Mouse (Mus musculus) ES-E14 (cell line): ENCODE data around the gene Nol12. TPM values are rescaled to one million over a fixed set of nuclear protein-coding genes. Genes with fewer than 3 reads are reported as not detected.

ENCODE experiments used
- DNase-seq: peaks from one replicate; pipeline ENCODE4 v3.0.0-alpha.2; 2013; ENCODE audit warnings: low read depth, low spot score
- H3K27ac ChIP-seq: 2 replicates; pipeline ENCODE4 v1.5.1; 2012; ENCODE audit warnings: low read depth, mild to moderate bottlenecking, low read length, moderate library complexity, mixed read lengths; ENCODE audit not compliant: poor library complexity, insufficient read depth, severe bottlenecking
- H3K36me3 ChIP-seq: 2 replicates; pipeline ENCODE4 v1.6.1; 2012; ENCODE audit warnings: mild to moderate bottlenecking, low read length, moderate library complexity, mixed read lengths; ENCODE audit not compliant: control insufficient read depth, poor library complexity, insufficient read depth, severe bottlenecking
- H3K4me1 ChIP-seq, 2 experiments: fragments of 150-350 bp in 1 of 2; sonication (generic) in 1 of 2; 2 replicates each; pipeline ENCODE4 v1.6.1; 2012; ENCODE audit warnings: low read length in 2 of 2, mild to moderate bottlenecking in 1 of 2, mixed read lengths in 1 of 2; ENCODE audit not compliant: control insufficient read depth in 2 of 2, insufficient read depth in 2 of 2, poor library complexity in 1 of 2
- H3K4me3 ChIP-seq, 2 experiments: fragments of 150-350 bp in 1 of 2; sonication (generic) in 1 of 2; 2 replicates each; pipeline ENCODE4 v1.5.1; 2012; ENCODE audit warnings: low read length in 2 of 2, low read depth in 1 of 2, mild to moderate bottlenecking in 1 of 2, mixed read lengths in 1 of 2; ENCODE audit not compliant: insufficient read depth in 1 of 2, poor library complexity in 1 of 2, severe bottlenecking in 1 of 2
- H3K9ac ChIP-seq: 2 replicates; pipeline ENCODE4 v1.6.1; 2012; ENCODE audit warnings: low read depth, mild to moderate bottlenecking, low read length, mixed read lengths; ENCODE audit not compliant: poor library complexity, insufficient read depth, severe bottlenecking
- H3K9me3 ChIP-seq: fragments of 150-350 bp; sonication (generic); 2 replicates; pipeline ENCODE4 v1.6.1; 2012; ENCODE audit warnings: low read depth, mild to moderate bottlenecking, low read length; ENCODE audit not compliant: control insufficient read depth, insufficient read depth
- CHD2 ChIP-seq: IDR thresholded peaks from 2 replicates; pipeline ENCODE4 v1.6.1; 2014; ENCODE audit warnings: mild to moderate bottlenecking, low read depth, low read length, inconsistent platforms
- HCFC1 ChIP-seq: IDR thresholded peaks from 2 replicates; pipeline ENCODE4 v1.6.1; 2012; ENCODE audit warnings: low read length, inconsistent platforms, borderline replicate concordance; ENCODE audit not compliant: insufficient read depth
- MAFK ChIP-seq: IDR thresholded peaks from 2 replicates; pipeline ENCODE4 v1.6.1; 2014; ENCODE audit warnings: mild to moderate bottlenecking, low read depth, low read length, inconsistent platforms; ENCODE audit not compliant: insufficient read depth
- ZC3H11A ChIP-seq: IDR thresholded peaks from 2 replicates; pipeline ENCODE4 v1.6.1; 2012; ENCODE audit warnings: low read depth, mild to moderate bottlenecking, inconsistent platforms, low read length, borderline replicate concordance
- ZNF384 ChIP-seq: IDR thresholded peaks from 2 replicates; pipeline ENCODE4 v1.6.1; 2012; ENCODE audit warnings: low read depth, low read length, inconsistent platforms
- in situ Hi-C, 2 experiments: fragments of 600-800 bp; cut with MboI; formaldehyde crosslinking; loops; one replicate each; pipeline ENCODE4 v1.15.1; 2025; ENCODE audit warnings: low sequenced_read_pairs in 2 of 2, inconsistent platforms in 1 of 2; ENCODE audit not compliant: unreplicated experiment in 2 of 2
- total RNA-seq: library from RNA; depleted of rRNA; stranded (reverse); fragments of 300-350 nt; gene quantifications from 2 replicates; pipeline ENCODE4 v1.2.3, GENCODE M21; 2012

The Nol12 gene
- total RNA-seq, 1 experiment = 26.6 TPM

DNA sequence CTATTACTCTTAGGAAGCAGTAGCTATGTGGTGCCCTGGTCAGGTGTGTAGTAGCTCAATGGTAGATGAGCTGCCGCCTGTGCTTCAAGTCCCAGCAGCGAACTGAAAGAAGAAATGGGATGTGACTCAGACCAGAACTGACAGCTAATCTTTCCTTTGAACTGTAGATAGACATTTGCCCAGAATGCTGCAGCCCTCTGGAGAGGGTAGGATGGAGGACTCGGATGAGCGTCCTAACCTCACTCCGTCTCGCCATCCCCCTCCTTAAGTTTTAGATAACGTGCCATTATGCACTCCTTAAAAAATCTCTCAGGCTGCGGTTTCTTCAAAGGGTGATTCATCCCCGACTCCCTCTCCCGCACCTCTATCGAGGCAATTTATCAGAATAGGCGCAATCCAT, 14.8 kb upstream of the Nol12 start:
- Histone ChIP-seq H3K27ac (no peak overlapping the region), H3K36me3 (peaks cover 18% of the 10 kb centered on the region; the same call in 1 of the 2 replicates), H3K9me3 (no peaks in the 10 kb centered on the region), H3K9ac (no peak overlapping the region), H3K4me1 (peaks cover 4 to 18% of the 10 kb centered on the region in 2 experiments; a peak in 2 of 4 replicates), H3K4me3 (no peak overlapping the region)
- TF ChIP-seq MAFK = no peak
- no peak for TF ChIP-seq ZNF384
- TF ChIP-seq ZC3H11A = no peak
- no peak for TF ChIP-seq CHD2
- TF ChIP-seq HCFC1 = no peak
- DNase-seq = no peak
- in situ Hi-C loops = no loop called here

DNA sequence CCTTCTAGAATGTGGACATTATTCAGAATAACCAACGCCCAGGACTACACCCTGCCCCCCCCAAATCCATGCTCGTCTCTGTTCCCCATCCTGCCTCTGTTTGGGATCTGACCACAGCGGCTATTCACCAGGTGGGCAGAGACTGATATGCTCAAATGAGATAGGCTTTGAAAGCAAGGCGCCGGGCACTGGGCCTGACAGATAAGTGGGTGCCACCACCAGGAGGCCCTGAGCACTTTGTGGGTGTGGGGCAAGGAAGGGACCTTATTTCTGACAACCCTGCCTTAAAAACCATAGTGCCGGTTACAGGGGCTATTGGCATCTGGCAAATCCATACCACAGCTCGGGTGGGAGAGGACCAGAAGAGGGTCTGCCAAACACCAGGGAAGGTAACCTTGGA, 12.0 kb upstream of the Nol12 start:
- Histone ChIP-seq H3K36me3 (peaks cover 7% of the 10 kb centered on the region; the same call in 1 of the 2 replicates), H3K9me3 (no peaks in the 10 kb centered on the region), H3K4me1 (peaks cover 19 to 21% of the 10 kb centered on the region in 2 experiments), H3K27ac (no peak overlapping the region), H3K9ac (no peak overlapping the region), H3K4me3 (no peak overlapping the region)
- TF ChIP-seq MAFK (no peak), ZC3H11A (no peak), ZNF384 (no peak), CHD2 (no peak), HCFC1 (no peak)
- no peak for DNase-seq
- in situ Hi-C loops = no loop called here

DNA sequence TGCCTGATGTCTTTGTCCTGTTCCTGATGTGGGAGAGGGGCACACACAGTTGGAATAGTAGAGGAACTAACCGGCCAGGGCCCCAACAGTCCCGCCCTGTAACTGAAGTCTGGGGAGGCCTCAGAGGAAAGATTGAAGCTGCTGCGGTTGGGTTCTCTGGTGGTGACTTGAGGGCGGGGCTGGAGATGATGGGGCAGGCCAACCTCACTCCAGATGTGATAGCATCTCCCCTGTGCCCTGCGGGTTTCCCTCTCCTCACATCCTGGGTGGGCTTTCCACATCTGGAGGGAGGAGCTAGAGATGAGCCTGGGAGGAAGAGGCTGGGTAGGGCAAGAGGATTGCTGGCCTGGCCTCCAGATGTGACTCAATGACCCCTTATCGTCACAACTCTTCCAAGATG, 11.1 kb upstream of the Nol12 start:
- H3K9ac ChIP-seq = no peak overlapping the region
- in situ Hi-C loops = no loop called here

DNA sequence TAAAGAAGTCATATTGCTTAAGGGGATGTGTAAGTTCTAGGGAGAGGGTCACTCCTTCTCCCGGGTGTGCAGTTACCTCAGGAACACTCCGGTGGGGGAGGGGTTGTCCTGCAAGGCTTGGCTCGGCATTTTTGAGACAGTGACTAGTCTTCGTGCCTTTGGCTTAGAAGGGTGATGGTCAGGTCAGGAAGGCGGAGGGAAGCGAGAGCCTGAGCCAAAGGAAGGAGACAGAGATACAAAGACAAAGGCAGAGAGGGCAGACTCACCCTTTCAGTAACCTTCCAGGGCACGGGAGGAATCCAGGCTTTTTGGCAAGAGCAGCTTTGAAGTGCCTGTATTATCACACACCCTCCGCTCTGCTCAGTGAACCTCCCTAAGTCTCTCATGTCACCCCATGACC, 9.6 kb upstream of the Nol12 start:
- H3K4me1 ChIP-seq = peaks cover 21 to 23% of the 10 kb centered on the region in 2 experiments

More for the DNA sequence above, 11.1 kb upstream of the Nol12 start:
- Histone ChIP-seq H3K36me3 (0 out of 2 replicates have a peak, but pooled peaks cover 2% of the 10 kb centered on the region), H3K4me3 (no peak overlapping the region), H3K4me1 (peaks cover 21 to 22% of the 10 kb centered on the region in 2 experiments), H3K27ac (no peak overlapping the region), H3K9me3 (no peaks in the 10 kb centered on the region)
- DNase-seq = no peak
- TF ChIP-seq MAFK (no peak), ZNF384 (no peak), CHD2 (no peak), HCFC1 (no peak), ZC3H11A (no peak)

More for the DNA sequence above, 9.6 kb upstream of the Nol12 start:
- DNase-seq = no peak
- Histone ChIP-seq H3K27ac (no peak overlapping the region), H3K4me3 (no peak overlapping the region), H3K9me3 (no peaks in the 10 kb centered on the region), H3K9ac (no peak overlapping the region), H3K36me3 (peaks cover under 1% of the 10 kb centered on the region; the same call in 1 of the 2 replicates)
- TF ChIP-seq HCFC1 = no peak
- TF ChIP-seq CHD2 = no peak
- no peak for TF ChIP-seq ZNF384
- no peak for TF ChIP-seq MAFK
- no peak for TF ChIP-seq ZC3H11A
- in situ Hi-C loops = no loop called here
